Mouse (Mus musculus): ENCODE results near the gene Ip6k1.

Gene Ip6k1

DNA sequence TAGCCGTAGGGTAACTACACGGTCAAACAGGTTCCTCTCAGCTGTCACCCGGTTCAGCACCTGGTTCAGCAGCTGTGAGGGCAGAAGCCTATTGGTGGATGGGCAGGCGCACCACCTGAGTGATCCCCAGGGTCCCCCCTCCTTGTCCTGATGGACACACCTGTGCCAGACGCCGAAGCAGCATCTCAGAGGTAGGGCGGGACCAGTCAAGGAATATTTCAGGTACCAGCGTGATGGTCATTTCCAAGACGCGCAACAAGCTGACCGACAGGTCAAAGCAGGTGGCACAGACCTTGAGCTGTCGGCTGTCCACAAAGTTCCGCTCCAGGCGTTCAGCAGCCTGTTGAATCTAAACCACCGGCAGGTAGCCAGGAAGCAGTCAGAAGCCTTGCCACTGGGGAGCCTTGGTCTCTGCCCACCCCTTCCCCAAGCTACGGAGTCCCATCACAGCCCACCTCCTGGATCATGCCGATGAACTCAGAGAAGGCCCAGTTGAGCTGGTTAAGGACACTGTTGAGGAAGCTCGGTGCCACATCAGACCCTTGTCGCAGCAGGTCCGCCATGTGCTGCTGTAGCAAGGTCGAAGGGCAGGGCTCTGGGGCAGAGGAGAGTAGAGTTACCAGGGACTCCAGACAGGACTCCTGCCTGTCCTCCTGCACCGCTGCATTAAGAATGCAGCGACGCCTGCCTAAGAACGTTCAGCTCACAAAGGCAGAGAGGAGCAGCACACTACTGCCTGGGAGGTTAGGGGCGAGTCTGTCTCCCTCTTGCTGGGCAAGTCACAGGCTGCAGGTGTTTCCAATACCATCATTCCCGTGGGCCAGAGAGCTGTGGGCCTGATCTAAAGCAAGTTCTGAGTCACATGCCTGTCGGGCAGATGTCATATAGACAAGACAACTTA, 54.3 kb downstream of the Ip6k1 start:
- DNase-seq (ENCODE audit: low read depth, low spot score) = no peak

DNA sequence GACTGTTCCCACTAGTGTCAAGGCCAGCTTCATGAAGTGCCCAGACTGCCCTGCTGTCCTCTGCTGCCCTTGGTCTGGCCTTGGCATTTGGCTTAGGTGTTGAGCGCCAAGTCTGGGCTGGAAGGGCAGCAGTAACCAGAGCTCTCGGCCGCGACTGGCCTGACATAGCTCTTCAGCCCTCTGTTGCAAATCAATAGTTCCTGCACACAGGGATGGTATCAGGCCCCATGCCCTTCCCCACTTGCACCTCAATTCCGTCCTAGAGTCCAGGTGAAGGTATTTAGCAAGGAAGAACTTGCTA, 54.9 kb downstream of the Ip6k1 start:
- no peak for DNase-seq (ENCODE audit: low read depth, low spot score)

DNA sequence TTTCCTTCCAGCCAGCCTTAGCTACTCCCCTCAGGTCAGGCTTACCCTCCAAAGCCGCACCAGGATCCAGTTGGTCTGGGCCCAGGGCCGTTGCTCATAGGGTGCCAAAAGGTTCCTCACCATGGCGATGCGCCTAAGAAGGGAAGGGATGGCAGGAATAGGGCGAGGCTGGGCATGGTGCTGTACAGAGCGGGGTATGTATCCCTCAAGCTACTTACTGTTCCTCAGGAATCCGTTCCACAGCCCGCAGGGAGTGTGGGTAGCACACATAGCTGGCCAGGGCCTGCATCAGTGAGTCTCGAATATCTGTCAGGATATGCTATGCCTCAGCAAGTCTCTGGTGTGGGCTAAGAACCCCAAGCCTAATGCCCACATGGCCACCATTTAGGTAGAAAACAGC, 56.0 kb downstream of the Ip6k1 start:
- no peak for DNase-seq (ENCODE audit: low read depth, low spot score)

DNA sequence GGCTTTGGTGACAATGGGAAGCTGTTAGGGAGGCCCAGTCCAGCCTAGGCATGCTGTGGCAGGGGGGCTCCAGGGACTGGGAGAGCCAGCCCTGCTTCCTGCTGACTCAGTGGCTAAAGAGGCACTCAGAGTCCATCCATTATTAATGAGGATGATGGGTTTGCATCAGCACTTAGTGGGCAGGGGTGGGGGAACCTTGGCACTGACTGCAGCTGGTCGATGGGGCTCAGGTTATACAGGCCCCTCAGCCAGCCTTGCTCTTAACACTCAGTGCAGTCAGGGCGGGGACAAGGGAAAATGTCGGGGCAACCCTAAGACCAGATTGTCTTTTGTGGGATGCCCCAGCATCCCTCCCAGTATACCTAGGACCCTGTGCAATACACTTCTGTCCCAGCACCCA, 59.8 kb downstream of the Ip6k1 start:
- DNase-seq (ENCODE audit: low read depth, low spot score) = no peak

DNA sequence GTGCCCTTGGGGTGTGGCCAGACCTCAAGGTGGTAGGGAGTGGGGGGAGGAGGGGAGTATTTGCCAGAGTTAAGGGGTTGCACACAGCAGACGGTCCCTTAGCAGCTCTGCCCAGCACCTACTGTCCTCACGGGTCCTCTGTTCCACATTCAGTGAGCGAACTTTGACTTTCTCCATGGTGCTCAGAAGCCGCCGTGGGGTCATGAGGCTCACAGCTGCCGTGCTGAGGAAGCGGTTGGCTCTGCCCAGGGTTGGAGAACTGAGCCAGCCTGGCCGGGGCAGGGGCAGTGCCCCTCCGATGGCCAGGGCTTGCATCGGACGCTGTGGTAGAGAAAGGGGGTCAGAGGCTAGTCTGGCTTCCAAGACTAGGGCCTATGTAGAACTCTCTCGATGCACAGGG, 61.1 kb downstream of the Ip6k1 start:
- no peak for DNase-seq (ENCODE audit: low read depth, low spot score)

DNA sequence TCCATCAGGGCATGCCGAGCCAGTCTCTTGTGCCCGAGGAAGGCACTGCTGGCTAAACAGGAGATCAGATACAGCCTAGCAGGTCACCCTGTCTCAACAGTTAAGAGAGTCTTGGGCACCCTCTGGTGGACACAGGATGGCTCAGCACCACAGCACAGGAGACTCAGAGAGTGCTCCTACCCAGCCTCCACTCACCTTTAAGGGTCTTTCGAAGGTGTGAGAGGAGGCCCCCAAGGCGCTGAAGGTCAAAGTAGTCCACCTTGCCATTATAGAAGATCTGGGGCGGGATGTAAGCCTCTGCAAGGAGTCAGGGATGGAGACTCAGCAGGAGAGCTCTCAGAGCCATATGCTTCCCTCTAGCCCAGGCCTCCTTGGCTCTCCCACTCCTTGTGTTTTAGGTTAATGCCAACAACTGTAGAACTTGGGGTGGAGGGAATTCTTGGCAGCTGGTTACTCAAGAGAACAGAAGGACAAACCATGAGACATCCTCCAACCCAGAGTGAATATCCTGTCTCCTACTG, 63.2 kb downstream of the Ip6k1 start:
- peak; percentile 73 for DNase-seq (ENCODE audit: low read depth, low spot score)

DNA sequence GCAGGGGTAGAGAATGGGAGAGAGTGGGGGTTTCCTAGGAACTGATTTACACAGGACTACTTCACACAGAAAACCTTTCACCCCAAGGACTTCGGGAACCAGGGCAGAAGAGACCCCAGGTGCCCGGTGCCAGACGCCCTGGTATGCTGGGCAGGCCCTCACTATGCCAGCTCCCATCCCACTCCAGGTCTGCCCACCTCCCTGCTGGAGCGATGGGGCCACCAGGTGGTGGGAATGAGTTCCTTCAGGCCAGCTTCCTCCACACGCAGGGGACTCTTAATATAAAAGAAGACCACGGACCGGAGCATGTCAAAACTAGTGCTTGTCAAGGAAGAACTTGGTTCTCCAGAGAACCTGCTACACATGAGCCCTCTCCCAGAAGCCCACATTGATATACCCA, 64.9 kb downstream of the Ip6k1 start:
- DNase-seq (ENCODE audit: low read depth, low spot score) = no peak

DNA sequence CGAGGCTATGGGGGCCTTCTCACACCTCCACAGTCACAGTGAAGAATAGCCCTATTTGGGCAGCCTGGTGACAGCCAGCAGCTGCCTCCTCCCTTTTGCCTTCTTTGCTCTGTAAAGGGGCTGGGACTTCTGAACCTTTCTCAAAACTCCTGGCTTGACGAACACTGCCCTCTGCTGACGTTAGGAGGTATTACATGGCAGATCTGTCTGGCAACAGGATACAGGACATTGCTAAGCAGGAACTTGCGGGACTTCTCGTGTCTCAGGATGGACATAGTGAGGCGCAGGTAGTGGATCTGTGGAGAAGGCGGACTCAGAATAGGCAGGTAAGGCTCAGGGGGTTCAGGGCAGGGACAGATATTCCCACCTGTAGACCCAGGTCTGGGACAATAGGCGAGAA, 65.6 kb downstream of the Ip6k1 start:
- DNase-seq (ENCODE audit: low read depth, low spot score) = peak; percentile 91

DNA sequence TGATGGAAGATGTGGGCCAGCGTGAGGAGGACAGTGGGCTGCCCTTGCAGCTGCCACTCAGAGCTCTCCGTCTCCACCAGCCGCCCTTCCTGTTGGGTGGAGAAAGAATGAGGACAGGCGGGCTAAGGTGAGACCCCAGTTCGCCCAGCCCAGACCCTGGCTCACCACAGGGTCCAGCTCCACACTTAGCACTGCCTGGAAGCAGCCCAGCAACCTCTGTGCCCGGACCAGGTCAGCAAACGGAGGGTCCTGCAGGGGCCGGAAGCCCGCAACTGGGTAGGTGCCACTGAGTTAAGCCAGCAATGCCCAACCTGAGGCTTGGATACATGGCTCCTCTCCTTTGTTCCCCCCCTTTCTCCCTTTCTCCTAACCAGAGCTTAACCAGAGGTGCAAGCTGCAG, 66.7 kb downstream of the Ip6k1 start:
- no peak for DNase-seq (ENCODE audit: low read depth, low spot score)

DNA sequence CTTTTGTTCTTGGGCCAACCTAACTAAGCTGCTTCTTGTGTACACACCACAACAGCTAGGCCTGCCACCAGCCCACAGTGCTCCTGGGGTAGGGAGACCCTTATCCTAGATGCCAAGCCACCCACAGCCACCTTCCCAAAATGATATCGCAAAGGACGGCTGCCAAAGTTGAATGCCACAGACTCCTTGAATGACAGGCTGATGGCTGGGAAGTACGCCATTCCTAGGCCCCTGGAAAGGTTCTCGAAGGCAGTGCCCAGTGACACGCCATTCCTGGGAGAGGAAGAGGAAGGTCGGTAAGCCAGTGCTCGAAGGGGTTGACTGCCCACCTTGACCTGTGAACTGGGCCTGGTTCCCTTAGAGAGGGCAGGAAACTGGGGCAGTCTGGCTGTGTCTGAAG, 67.2 kb downstream of the Ip6k1 start:
- DNase-seq (ENCODE audit: low read depth, low spot score) = no peak

DNA sequence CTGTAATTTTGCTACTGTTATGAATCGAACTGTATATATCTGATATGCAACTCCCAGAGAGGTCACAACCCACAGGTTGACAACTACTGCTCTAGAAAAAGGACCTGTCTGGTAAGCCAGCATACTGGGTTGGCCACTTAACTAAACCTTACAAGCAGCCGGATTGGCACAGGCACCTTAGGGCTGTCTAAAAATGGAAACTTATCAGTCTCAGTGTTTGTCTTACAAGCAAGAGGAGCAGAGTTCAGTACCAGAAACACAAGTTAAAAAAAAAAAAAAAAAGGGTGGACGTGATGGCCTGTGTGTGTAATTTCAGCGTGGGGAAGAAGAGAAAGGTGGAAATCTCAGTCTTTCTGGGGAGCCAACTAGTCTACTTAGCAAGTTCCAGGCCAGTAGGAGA, 69.5 kb downstream of the Ip6k1 start:
- no peak for DNase-seq (ENCODE audit: low read depth, low spot score)

DNA sequence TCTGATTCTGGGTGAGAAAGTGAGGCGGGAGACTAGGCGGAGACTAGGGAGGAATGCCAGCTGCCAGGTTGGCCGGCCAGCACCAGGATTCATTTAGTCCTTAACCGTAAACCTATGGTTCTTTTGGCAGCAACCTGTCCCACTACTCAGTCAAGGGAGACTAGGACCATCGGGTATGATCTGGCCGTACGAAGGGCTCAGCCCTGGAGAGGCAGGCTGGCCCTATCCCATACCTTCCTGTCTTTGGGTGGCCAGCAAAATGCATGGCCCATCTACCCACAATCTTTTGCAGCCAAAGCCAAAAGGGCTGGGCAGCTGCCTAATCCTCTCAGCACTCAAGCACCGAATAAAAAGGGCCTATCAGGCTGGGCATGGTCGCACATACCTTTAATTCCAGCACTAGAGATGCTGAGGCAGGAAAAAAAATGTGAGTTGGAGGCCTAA, 70.2 kb downstream of the Ip6k1 start:
- no peak for DNase-seq (ENCODE audit: low read depth, low spot score)

DNA sequence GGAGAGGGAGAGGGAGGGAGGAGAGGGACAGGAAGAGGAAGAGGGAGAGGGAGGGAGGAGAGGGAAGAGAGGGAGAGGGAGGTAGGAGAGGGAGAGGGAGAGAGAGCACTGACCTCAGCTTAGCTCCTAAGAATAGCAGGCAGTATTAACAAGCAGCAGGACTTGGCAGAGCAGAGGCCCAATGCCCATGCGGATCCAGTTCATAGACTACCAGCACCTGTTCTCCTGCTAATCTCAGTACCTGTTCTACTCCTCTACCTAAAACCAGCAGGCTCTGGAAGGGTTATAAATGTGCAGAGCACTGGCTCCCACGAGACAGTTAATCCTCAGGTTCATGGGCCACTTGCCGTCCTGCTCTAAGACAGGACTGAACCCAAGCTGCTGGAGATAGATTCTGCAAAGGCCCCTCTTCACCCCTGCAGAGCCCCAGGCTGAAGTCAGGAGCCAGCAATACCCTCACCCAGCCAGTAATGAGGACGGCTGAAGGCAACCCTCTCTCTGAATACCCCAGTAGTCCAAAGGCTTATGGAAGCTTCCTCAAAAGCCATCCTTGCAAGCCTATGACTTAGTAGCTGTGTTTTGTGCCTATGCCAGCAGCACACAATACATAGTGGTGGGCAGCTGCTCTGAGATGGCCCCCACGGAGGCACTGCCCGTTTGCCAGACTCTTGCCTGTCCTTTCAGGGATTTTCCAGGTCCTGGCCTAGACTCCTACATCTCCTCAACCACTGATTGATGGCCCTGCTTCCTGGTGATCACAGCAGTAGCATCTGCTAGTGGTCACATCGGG, 71.0 kb downstream of the Ip6k1 start:
- no peak for DNase-seq (ENCODE audit: low read depth, low spot score)

DNA sequence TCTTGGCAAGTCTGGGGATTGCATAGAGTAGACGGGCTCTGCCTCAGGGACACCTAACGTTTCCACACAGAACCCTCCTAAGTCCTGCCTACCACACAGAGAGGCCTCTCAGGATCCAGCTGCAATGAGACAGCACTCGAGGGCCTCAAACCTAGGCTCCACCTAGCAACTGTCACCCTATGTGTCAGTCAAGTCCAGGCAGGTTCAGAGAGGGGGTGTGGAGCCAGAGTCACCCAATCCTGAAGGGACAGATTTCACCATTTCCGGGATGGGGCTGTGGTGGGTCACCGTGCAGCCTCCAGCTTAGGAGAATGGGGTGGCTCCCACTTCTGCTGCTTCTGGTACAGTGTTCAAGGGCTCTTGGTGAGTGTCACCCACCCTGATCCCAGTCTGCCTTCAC, 77.9 kb downstream of the Ip6k1 start, which contains the start of gene Mst1:
TSS of gene Mst1 (plus strand) at position 269 of the 400 bp plus-strand sequence.
- DNase-seq (ENCODE audit: low read depth, low spot score) = no peak

DNA sequence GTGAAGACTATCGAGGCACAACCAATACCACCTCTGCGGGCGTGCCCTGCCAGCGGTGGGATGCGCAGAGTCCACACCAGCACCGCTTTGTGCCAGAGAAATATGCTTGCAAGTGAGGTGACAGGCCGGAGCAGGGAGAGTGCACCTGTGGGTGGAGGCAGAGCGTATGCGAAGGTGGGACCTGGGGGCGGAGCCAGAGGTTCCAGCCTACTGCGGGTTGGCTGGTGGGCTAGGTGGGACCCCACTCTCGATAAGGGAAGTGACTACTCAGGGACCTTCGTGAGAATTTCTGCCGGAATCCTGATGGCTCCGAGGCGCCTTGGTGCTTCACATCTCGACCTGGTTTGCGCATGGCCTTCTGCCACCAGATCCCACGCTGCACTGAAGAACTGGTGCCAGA, 80.2 kb downstream of the Ip6k1 start:
- DNase-seq (ENCODE audit: low read depth, low spot score) = peak; percentile 40

DNA sequence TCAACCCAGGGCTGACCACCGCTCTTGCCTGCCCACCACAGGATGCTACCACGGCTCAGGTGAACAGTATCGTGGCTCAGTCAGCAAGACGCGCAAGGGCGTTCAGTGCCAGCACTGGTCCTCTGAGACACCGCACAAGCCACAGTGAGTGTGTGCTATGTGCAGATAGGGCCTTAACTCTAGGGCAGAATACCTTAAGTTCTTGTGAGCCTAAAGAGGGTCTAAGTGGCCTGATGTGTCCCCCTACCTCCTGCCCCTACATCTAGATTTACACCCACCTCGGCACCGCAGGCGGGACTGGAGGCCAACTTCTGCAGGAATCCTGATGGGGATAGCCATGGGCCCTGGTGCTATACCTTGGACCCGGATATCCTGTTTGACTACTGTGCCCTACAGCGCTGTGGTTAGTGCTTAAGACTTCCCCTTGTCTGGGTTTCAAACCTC, 80.7 kb downstream of the Ip6k1 start, which contains the start of gene Rnf123:
TSS of gene Rnf123 (minus strand) at position 359 of the 444 bp plus-strand sequence.
- DNase-seq (ENCODE audit: low read depth, low spot score) = peak; percentile 69

DNA sequence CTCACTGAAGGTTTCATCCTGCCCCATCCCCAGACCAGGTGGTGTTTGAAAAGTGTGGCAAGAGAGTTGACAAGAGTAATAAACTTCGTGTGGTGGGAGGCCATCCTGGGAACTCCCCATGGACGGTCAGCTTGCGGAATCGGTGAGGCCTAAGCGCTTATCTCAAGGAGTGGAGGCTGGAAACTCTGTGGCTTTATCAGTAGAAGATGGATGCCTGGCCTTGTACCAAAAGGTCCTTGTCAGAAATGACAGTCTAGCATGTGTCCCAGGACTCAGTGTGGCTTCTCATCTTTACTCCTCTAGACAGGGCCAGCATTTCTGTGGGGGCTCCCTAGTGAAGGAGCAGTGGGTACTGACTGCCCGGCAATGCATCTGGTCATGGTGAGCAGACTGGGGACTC, 81.3 kb downstream of the Ip6k1 start:
- DNase-seq (ENCODE audit: low read depth, low spot score) = no peak

DNA sequence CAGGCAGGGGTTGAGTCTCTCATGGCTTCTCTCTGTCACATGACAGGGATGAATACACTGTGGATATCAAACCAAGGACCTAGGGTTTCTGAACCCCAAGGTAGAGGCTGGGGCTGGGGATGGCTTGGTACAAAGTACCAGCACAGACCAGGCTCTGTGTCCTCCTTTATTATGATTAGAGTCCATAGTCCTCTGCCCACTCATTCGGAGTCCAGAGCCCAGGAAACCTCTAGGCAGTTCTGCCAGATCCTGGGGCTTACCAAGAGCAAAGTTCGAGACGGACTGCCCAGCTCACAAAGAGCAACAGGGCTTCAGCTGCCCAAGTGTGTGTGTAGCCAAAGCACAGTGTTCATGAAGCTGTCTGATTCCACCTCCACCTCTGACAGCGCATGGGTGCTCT, 83.0 kb downstream of the Ip6k1 start:
- no peak for DNase-seq (ENCODE audit: low read depth, low spot score)

DNA sequence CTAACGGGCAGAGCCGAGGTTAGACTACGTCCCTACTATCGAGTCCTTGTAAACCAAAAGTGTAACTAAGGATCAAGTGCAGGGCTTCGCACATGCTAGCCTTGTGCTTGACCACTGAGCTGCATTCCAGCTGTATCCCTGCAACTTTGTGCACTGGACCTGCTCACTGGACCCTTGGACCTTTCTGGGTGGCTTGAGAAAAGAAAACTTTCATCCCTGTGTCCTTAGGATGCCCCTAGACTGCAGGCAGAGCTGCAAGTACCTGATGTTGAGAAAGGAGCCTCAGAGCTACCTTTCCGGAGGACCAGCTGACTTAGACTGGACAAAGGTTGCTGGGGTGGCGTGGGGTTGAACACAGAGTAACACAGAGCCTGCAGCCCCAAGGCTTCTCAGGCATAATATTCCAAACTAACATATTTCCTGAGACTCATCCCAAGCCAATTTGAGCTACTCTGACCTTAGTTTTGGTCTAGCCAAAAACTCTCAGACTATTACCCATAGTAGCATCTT, 88.4 kb downstream of the Ip6k1 start:
- no peak for DNase-seq (ENCODE audit: low read depth, low spot score)

DNA sequence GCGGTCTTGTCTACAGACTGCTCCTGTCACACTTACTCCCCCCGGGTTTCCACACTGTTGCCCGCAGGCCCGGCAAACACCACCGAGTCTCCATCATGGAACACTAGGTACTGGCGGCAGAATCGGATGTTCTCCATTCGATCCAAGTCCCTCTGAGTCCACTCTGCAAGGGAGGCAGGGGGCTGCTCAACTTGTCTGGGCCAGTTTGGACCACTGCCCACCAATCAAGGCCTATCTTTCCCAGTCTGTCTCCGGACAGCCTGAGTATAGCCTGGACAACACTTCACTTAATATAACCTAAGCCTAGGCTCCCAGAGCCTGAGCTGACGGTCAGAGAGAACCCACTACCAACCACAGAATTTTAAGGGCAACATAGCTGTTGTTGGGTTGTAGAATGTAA, 91.3 kb downstream of the Ip6k1 start:
- DNase-seq (ENCODE audit: low read depth, low spot score) = no peak

DNA sequence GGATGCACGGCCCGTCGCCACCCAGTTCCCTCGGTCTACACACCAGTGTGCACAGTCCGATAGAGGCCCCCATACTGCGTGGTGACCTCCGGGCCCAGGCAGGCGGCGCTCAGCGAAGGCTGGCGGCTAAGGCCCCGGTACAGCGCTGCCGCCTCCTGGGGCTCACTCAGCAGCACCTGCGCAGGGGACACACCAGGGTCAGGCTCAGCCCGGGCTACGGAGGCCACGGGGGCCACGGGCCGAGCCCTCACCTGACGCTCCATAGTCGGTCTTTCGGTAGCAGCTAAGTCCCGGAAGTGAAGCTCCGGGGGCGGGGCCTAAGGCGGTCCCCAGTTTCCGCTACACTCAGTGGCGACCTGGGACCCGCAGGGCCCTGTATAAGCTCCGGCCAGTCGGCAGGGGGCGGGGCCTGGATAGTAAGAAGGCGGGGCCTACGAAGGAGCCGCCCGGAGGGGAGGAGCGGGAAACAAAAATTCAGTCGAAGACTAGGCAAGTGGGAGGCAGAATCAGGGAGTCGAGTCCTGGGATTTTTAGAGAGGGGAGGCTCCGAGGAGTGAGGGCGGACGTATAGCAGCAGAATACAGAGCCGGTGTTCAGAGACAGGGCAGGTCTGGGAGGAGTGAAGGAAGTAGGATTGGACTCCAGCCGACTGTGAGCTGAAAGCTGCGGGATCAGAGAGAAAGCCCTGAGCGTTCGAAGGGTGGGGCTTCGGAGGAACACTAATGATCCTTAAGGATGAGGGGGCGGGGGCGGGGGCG, 92.1 kb downstream of the Ip6k1 start, which contains the start of gene Apeh:
TSS of gene Apeh (minus strand) at position 423 of the 758 bp plus-strand sequence.
- DNase-seq (ENCODE audit: low read depth, low spot score) = peak; percentile 95
